Mouse (Mus musculus) testis, adult 2 months (tissue): ENCODE data around the gene Tcap. TPM values are rescaled to one million over a fixed set of nuclear protein-coding genes. Genes with fewer than 3 reads are reported as not detected.

Experiments used
- H3K27ac ChIP-seq: fragments of 200-500 bp; 2 replicates; pipeline ENCODE4 v1.5.1; 2012; ENCODE audit warnings: low read depth, low read length; ENCODE audit not compliant: control insufficient read depth, insufficient read depth
- H3K27me3 ChIP-seq: fragments of 200-500 bp; 2 replicates; pipeline ENCODE4 v1.6.1; 2012; ENCODE audit warnings: mild to moderate bottlenecking, low read length, moderate library complexity; ENCODE audit not compliant: control insufficient read depth, insufficient read depth
- H3K36me3 ChIP-seq: fragments of 200-500 bp; 2 replicates; pipeline ENCODE4 v1.6.1; 2012; ENCODE audit warnings: mild to moderate bottlenecking, low read length; ENCODE audit not compliant: control insufficient read depth, insufficient read depth
- H3K4me1 ChIP-seq: fragments of 200-500 bp; 2 replicates; pipeline ENCODE4 v1.6.1; 2012; ENCODE audit warnings: low read length; ENCODE audit not compliant: control insufficient read depth, insufficient read depth
- H3K4me3 ChIP-seq: fragments of 200-500 bp; 2 replicates; pipeline ENCODE4 v1.5.1; 2012; ENCODE audit warnings: low read depth, mild to moderate bottlenecking, low read length, moderate library complexity, mixed read lengths; ENCODE audit not compliant: control insufficient read depth
- CTCF ChIP-seq: fragments of 200-500 bp; IDR thresholded peaks from 2 replicates; pipeline ENCODE4 v1.5.1; 2012; ENCODE audit warnings: low read depth, mild to moderate bottlenecking, inconsistent platforms, low read length, moderate library complexity; ENCODE audit not compliant: control insufficient read depth, insufficient read depth, insufficient replicate concordance
- POLR2A ChIP-seq: fragments of 200-500 bp; IDR thresholded peaks from 2 replicates; pipeline ENCODE4 v1.6.1; 2012; ENCODE audit warnings: low read depth, mild to moderate bottlenecking, inconsistent platforms, low read length, moderate library complexity; ENCODE audit not compliant: control insufficient read depth
- polyA plus RNA-seq: library from polyadenylated mRNA; depleted of rRNA; stranded (reverse); fragments of >200 nt; gene quantifications from 2 replicates; pipeline ENCODE4 v1.2.3, GENCODE M21; 2012

Gene Tcap
- polyA plus RNA-seq, 1 experiment = not detected

DNA sequence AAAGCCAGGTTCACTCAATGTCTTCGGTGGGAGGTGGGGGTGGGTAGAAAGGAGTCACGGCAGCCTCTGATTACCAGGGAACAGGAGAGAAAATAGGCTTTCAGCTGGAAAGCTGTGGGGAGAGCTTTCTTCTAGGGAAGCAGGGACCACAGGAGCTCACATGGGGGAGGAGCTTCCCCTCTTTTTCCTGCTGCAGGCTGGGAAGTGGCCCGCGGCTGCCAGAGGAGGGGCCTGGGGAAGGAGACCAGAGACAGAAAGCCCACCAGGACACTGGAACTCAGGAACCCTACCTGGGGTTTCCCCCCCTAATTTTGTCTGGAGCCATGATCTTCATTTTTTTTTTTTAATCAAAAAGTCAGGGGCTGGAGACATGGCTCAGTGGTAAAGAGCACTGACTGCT lies 43.0 kb upstream of the Tcap start:
- Histone ChIP-seq H3K36me3 (no peaks in the 10 kb centered on the region), H3K27ac (no peak overlapping the region), H3K4me1 (peaks cover 10% of the 10 kb centered on the region), H3K4me3 (no peak overlapping the region), H3K27me3 (no peaks in the 10 kb centered on the region)
- TF ChIP-seq CTCF = no peak
- TF ChIP-seq POLR2A = no peak

DNA sequence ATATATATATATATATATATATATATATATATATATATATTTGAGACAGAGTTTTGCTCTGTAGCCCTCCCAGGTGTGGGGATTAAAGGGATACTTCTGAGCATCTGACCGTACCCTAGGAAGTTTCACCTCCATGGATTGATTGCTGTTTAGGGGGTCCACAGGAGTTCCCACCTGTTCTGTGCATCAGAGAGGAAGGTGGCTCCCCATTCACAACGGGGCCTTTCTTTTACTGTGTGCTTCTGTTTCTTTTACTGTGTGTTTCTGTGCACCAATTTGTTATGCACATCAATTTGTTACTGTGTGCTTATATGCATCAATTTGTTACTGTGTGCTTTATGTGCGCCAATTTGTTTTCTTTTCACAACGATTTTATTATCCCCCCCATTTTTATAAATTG lies 42.4 kb upstream of the Tcap start:
- no peak for TF ChIP-seq CTCF
- no peak for TF ChIP-seq POLR2A
- H3K36me3 ChIP-seq = no peaks in the 10 kb centered on the region
- no peak overlapping the region for H3K4me3 ChIP-seq
- no peaks in the 10 kb centered on the region for H3K27me3 ChIP-seq
- no peak overlapping the region for H3K27ac ChIP-seq
- peaks cover 10% of the 10 kb centered on the region for H3K4me1 ChIP-seq

DNA sequence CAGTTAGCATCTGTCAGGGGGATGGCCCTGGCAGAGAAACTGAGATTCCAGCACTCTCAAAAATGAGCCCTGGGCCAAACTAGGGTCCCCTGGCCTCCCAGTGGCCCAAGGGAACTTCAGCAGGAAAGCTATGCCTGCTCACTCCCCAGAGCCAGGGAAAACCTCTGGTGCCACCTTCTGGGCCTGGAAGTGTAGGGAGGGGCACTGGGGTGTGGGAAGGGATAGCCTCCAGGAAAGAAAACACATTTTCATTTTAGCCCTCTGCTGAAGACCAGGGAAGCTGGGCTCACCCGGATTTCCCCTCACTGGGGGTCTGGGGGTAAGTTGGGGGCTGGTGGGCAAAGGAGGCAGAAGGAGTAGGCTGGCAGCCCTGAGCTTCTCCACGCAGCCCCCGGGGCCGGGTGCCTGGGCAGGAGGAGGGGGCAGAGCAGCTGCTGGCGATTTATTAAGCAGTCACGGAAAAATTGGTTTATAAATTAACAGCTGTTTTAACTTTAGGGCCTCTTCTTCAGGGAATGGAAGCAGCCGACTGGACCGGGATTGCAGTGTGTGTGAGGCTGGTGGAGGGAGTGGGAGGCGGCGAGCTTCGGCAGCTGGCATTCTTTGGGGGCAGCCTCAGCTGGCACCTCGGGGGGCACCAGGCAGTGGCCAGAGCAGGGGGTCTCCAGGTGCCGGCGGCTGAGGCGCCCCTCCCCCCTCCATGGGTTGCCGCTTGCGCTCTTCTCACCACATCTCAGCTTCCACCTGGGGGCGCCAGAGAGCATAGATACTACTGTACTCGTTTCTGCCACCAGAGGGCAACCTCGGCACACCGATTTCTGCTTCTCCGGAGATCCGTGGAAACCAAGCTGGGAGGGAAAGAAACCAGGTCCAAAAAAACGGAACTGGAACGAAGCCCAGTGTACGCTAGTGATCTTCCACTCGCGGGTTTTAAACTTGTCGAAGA lies 41.3 kb upstream of the Tcap start:
- no peaks in the 10 kb centered on the region for H3K36me3 ChIP-seq
- no peaks in the 10 kb centered on the region for H3K27me3 ChIP-seq
- no peak overlapping the region for H3K27ac ChIP-seq
- TF ChIP-seq CTCF = peak; percentile 100
- no peak for TF ChIP-seq POLR2A
- peak overlapping the region; percentile 30 for H3K4me3 ChIP-seq
- H3K4me1 ChIP-seq = peaks cover 10% of the 10 kb centered on the region

DNA sequence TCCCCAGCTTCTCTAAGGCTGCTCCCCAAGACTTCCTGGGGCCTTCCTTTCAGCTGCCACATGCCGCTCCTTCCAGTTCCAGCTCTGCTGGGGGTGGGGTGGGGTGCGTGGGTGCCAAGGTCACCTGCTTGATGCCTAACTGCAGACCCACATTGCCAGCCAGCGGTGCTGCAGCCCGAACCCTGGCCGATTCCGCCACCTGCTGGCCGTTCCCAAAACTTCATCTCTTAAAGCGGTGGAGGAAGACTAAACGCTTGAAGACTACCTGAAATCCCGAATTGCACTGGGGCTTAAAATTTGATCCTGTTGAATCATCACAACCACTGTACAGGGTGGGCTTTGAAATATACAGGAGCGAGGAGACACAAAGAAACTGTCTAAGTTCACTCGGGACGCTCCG lies 38.4 kb upstream of the Tcap start:
- Histone ChIP-seq H3K36me3 (no peaks in the 10 kb centered on the region), H3K27ac (no peak overlapping the region), H3K27me3 (no peaks in the 10 kb centered on the region), H3K4me1 (peaks cover 14% of the 10 kb centered on the region), H3K4me3 (no peak overlapping the region)
- TF ChIP-seq CTCF = peak; percentile 86
- no peak for TF ChIP-seq POLR2A

DNA sequence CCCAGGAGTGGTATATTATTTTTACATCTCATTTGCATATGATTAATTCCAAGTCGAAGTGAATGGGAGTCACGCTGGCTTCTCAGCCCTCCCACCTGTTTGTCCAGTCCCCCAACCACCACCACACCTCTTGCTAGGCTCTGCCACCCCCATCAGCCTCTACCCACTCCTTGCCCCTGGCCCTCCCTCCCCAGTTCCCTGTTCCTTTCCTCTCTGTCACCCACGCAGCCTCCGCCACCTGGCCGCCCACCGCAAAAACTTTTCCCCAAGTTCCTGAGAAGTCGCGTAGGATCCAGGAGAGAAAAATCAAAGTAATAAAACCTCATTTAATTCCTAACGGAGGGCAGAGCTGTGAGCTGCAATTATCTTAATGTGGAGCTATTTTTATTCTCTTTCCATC lies 37.4 kb upstream of the Tcap start:
- H3K27ac ChIP-seq = no peak overlapping the region
- H3K4me1 ChIP-seq = peaks cover 14% of the 10 kb centered on the region
- H3K36me3 ChIP-seq = no peaks in the 10 kb centered on the region
- H3K4me3 ChIP-seq = no peak overlapping the region
- no peaks in the 10 kb centered on the region for H3K27me3 ChIP-seq
- TF ChIP-seq CTCF (no peak), POLR2A (no peak)

DNA sequence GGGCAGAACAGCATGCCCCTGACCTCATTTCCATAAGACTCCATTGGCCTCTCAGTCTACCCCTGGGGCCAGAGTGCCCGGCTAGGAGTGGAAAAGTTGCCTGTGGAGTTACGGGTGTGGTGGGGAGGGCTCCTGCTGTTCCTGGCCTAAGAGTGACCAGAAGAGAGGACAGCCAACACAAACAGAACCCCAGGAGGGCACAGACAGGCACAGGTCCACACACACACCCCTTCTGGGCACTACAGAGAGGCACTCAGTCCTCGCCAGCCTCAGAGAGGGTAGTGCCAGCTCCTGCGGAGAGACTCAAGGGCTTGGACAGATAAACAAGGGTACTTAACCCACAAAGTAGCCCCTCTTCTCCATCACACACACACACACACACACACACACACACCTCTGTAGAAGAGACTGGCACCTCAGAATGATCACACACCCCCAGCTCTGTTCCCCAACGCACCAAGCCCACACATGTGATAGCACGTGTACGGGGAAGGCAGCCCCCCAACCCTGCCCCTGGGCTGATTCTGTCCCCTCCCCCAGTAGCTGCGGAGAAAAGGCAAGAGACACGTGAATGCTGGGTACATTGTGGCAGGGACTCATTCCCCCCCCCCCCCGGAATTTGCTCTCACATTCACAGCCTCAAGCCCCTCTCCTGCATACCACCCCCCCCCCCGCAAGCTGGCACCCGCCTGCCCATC lies 36.1 kb upstream of the Tcap start:
- TF ChIP-seq POLR2A (no peak), CTCF (no peak)
- Histone ChIP-seq H3K36me3 (no peaks in the 10 kb centered on the region), H3K4me3 (no peak overlapping the region), H3K4me1 (peaks cover 11% of the 10 kb centered on the region), H3K27me3 (no peaks in the 10 kb centered on the region), H3K27ac (no peak overlapping the region)

DNA sequence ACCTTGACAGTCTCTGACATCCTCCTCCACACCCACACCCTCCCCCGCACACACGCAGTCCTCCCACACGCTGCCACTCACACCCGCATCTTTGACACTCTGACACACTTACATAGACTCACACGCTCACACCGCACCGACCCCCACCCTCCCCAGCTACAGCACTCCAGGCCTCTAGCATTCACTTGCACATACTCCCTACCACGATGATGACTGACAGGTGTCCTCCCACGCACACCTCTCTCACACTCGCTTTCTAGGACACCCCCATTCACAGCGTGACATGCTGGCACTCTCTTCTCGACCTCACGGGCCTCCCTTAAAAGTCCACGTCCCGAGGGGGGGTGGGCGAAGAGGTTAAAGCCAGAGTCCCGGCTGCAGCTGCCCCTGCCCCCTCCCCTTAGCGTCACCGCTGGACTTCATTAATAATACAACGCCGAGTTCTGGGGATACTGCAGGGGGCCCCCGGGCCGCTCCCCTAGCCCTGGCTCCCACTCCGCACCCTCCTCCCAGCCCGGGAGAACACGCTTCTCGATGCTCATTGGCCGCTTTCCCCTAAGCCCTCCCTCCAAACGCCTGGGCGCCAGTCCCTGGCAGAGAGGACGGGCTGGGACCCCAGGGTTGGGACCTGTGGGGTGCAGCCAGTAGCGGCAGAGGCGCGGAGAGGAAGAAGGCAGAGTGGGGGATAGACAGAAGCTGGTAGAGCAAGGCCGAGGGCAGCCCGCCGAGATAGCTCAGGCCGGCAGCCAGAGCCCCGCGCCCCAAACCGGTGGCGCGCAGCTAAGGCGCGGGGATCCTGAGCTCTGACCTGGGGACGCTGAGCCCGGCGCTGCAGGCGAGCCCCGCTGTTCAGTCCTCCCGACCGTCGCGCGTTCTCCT lies 35.3 kb upstream of the Tcap start, which contains the start of gene Ppp1r1b:
Gene Ppp1r1b, plus strand, starts transcription at position 322 of the 879 bp plus-strand sequence.
- Histone ChIP-seq H3K4me3 (peak within 1 kb of the TSS; percentile 78), H3K27me3 (no peaks in the 10 kb centered on the region), H3K36me3 (no peaks in the 10 kb centered on the region), H3K4me1 (peaks cover 11% of the 10 kb centered on the region), H3K27ac (no peak within 1 kb of the TSS)
- TF ChIP-seq CTCF = no peak
- TF ChIP-seq POLR2A = no peak
